Mouse (Mus musculus) macrophage (primary cell): ENCODE measurements around the gene Slc35e3. TPM values are rescaled to one million over a fixed set of nuclear protein-coding genes. Genes with fewer than 3 reads are reported as not detected.

ENCODE experiments used
- H3K27ac ChIP-seq: fragments of 350-480 bp; formaldehyde crosslinking; 2 replicates; pipeline ENCODE4 v1.9.0; 2021
- H3K36me3 ChIP-seq: fragments of 350-480 bp; formaldehyde crosslinking; 2 replicates; pipeline ENCODE4 v1.9.0; 2021; ENCODE audit errors: inconsistent target
- H3K4me3 ChIP-seq: fragments of 350-480 bp; formaldehyde crosslinking; 2 replicates; pipeline ENCODE4 v1.9.0; 2021; ENCODE audit errors: inconsistent target
- H3K79me2 ChIP-seq: fragments of 350-480 bp; formaldehyde crosslinking; 2 replicates; pipeline ENCODE4 v1.9.0; 2021; ENCODE audit errors: inconsistent target
- WGBS: methylation state at CpG from one replicate; pipeline ENCODE4 v1.1.7; 2026; ENCODE audit warnings: inconsistent platforms; ENCODE audit not compliant: missing documents; 5-methylcytosine and 5-hydroxymethylcytosine counted together
- polyA plus RNA-seq: library from polyadenylated mRNA; stranded (reverse); fragments of 250-400 nt; gene quantifications from 3 replicates; pipeline ENCODE4 v1.2.4, GENCODE M21; 2018; ENCODE audit warnings: inconsistent platforms
- total RNA-seq, 78 experiments: library from RNA; depleted of rRNA; stranded (reverse); fragments of 250-400 nt; gene quantifications; 1 replicate in 9 of 78; 2 replicates in 24 of 78; 3 replicates in 43 of 78; 4 replicates in 2 of 78; pipeline ENCODE4 v1.2.4; 2018; ENCODE audit warnings: inconsistent platforms in 56 of 78

Gene Slc35e3
- 10 to 100 TPM in 9 of 26 experiments, 1 to 10 TPM in 17; 5.3 to 16.2 (median 8.5) TPM for total RNA-seq (2018; cell fraction: chromatin; rRNA removed)
- total RNA-seq (2018; cell fraction: cytosol; rRNA removed), result 10 to 100 TPM in 7 of 26 experiments, 1 to 10 TPM in 19; 6.6 to 12.5 (median 8.7) TPM
- 10 to 100 TPM in 25 of 26 experiments, 1 to 10 TPM in 1; 9.2 to 24.5 (median 13.9) TPM for total RNA-seq (2018; cell fraction: nucleus; rRNA removed)
- polyA plus RNA-seq, result 6.8 to 12.7 TPM (median 9.9 TPM) in 3 replicates

- Histone ChIP-seq H3K27ac (peak within 1 kb of the TSS; percentile 34), H3K36me3 (peaks cover 17% of the 10 kb centered on the region; the same call in 1 of the 2 replicates), H3K79me2 (no peaks in the 10 kb centered on the region; the same call in 1 of the 2 replicates), H3K4me3 (peak within 1 kb of the TSS; percentile 47)
- 6% methylated on average over 32 of the region's 46 CpGs for WGBS
Measured at GRCm38 (mm10) chr10:117746297-117746883, at the start of gene Slc35e3. Gene Slc35e3 (minus strand): TSS chr10:117746365.

- WGBS, result 91% methylated on average over 4 of the region's 4 CpGs
- no peaks in the 10 kb centered on the region for H3K36me3 ChIP-seq
- no peak overlapping the region for H3K27ac ChIP-seq
- peaks cover 22% of the 10 kb centered on the region for H3K79me2 ChIP-seq
- H3K4me3 ChIP-seq, result no peak overlapping the region
Measured at GRCm38 (mm10) chr10:117795206-117795605, 49.0 kb upstream of the Slc35e3 start.

GRCm38 (mm10) chr10:117793436-117794030 is 47.4 kb upstream of the Slc35e3 start:
- Histone ChIP-seq H3K79me2 (peaks cover 35% of the 10 kb centered on the region), H3K27ac (peak overlapping the region; percentile 77), H3K36me3 (no peaks in the 10 kb centered on the region), H3K4me3 (no peak overlapping the region)
- WGBS, result 70% methylated on average over 11 of the region's 11 CpGs

- H3K36me3 ChIP-seq, result peaks cover 5% of the 10 kb centered on the region; the same call in 1 of the 2 replicates
- peak within 1 kb of the TSS; percentile 77 for H3K27ac ChIP-seq
- peaks cover 44% of the 10 kb centered on the region for H3K79me2 ChIP-seq
- under 1% methylated on average over 75 of the region's 75 CpGs for WGBS
- peak within 1 kb of the TSS; percentile 73 for H3K4me3 ChIP-seq
Measured at GRCm38 (mm10) chr10:117792141-117793091, 46.3 kb upstream of the Slc35e3 start, which contains the start of gene Nup107. Gene Nup107 (minus strand): TSS chr10:117792705.

GRCm38 (mm10) chr10:117791171-117791470 is 45.0 kb upstream of the Slc35e3 start:
- no peak overlapping the region; the same call in 1 of the 2 replicates for H3K4me3 ChIP-seq
- H3K79me2 ChIP-seq, result peaks cover 44% of the 10 kb centered on the region
- no peak overlapping the region for H3K27ac ChIP-seq
- H3K36me3 ChIP-seq, result peaks cover 15% of the 10 kb centered on the region; the same call in 1 of the 2 replicates
- 93% methylated on average over 2 of the region's 2 CpGs for WGBS

- Histone ChIP-seq H3K27ac (no peak overlapping the region), H3K36me3 (peaks cover 16% of the 10 kb centered on the region; the same call in 1 of the 2 replicates), H3K4me3 (no peak overlapping the region), H3K79me2 (peaks cover 44% of the 10 kb centered on the region)
- 95% methylated on average over 17 of the region's 17 CpGs for WGBS
Measured at GRCm38 (mm10) chr10:117790421-117791170, 44.4 kb upstream of the Slc35e3 start.

GRCm38 (mm10) chr10:117790011-117790410 is 43.8 kb upstream of the Slc35e3 start:
- Histone ChIP-seq H3K27ac (no peak overlapping the region), H3K79me2 (peaks cover 44% of the 10 kb centered on the region), H3K36me3 (peaks cover 16% of the 10 kb centered on the region; the same call in 1 of the 2 replicates), H3K4me3 (no peak overlapping the region)
- 77% methylated on average over 1 of the region's 1 CpGs for WGBS

GRCm38 (mm10) chr10:117784646-117785045 is 38.5 kb upstream of the Slc35e3 start:
- Histone ChIP-seq H3K79me2 (peaks cover 16% of the 10 kb centered on the region), H3K36me3 (peaks cover 35% of the 10 kb centered on the region; the same call in 1 of the 2 replicates), H3K27ac (no peak overlapping the region), H3K4me3 (no peak overlapping the region)
- WGBS, result 58% methylated on average over 3 of the region's 7 CpGs

GRCm38 (mm10) chr10:117783786-117784420 is 37.7 kb upstream of the Slc35e3 start:
- H3K79me2 ChIP-seq, result peaks cover 9% of the 10 kb centered on the region; the same call in 1 of the 2 replicates
- H3K36me3 ChIP-seq, result peaks cover 35% of the 10 kb centered on the region; the same call in 1 of the 2 replicates
- WGBS, result 95% methylated on average over 13 of the region's 13 CpGs
- H3K27ac ChIP-seq, result no peak overlapping the region
- H3K4me3 ChIP-seq, result no peak overlapping the region

GRCm38 (mm10) chr10:117782491-117783260 is 36.5 kb upstream of the Slc35e3 start:
- Histone ChIP-seq H3K79me2 (no peaks in the 10 kb centered on the region), H3K4me3 (no peak overlapping the region), H3K27ac (no peak overlapping the region), H3K36me3 (peaks cover 30% of the 10 kb centered on the region; the same call in 1 of the 2 replicates)
- 93% methylated on average over 14 of the region's 14 CpGs for WGBS

GRCm38 (mm10) chr10:117782056-117782455 is 35.9 kb upstream of the Slc35e3 start:
- no peak overlapping the region for H3K27ac ChIP-seq
- WGBS, result 71% methylated on average over 1 of the region's 2 CpGs
- no peak overlapping the region for H3K4me3 ChIP-seq
- H3K79me2 ChIP-seq, result no peaks in the 10 kb centered on the region
- peaks cover 29% of the 10 kb centered on the region; the same call in 1 of the 2 replicates for H3K36me3 ChIP-seq

GRCm38 (mm10) chr10:117781021-117781725 is 35.0 kb upstream of the Slc35e3 start:
- WGBS, result 89% methylated on average over 17 of the region's 17 CpGs
- Histone ChIP-seq H3K27ac (no peak overlapping the region), H3K79me2 (no peaks in the 10 kb centered on the region), H3K36me3 (peaks cover 22% of the 10 kb centered on the region; the same call in 1 of the 2 replicates), H3K4me3 (no peak overlapping the region)
